Mouse (Mus musculus) CH12.LX (cell line): ENCODE results near the gene Gnpnat1. TPM values are rescaled to one million over a fixed set of nuclear protein-coding genes. Genes with fewer than 3 reads are reported as not detected.

Experiments used
- DNase-seq: peaks from one replicate; pipeline ENCODE4 v3.0.0-alpha.2; 2013; ENCODE audit errors: extremely low read depth
- H3K27ac ChIP-seq: 2 replicates; pipeline ENCODE4 v1.5.1; 2012; ENCODE audit warnings: low read depth, mild to moderate bottlenecking, control low read depth, moderate library complexity; ENCODE audit not compliant: insufficient read depth
- H3K27me3 ChIP-seq: replicated peaks from 2 replicates; pipeline ENCODE3; 2012; ENCODE audit warnings: inconsistent platforms
- H3K36me3 ChIP-seq, 2 experiments: replicated peaks in 1 of 2; 2 replicates each; pipeline versions ENCODE3 to v1.6.1; 2012; ENCODE audit warnings: inconsistent platforms in 1 of 2, low read length in 1 of 2, mild to moderate bottlenecking in 1 of 2, mixed read lengths in 1 of 2, moderate library complexity in 1 of 2; ENCODE audit not compliant: control insufficient read depth in 1 of 2, insufficient read depth in 1 of 2
- H3K4me1 ChIP-seq, 2 experiments: 2 replicates each; pipeline ENCODE4 v1.6.1; 2012; ENCODE audit warnings: inconsistent platforms in 1 of 2, moderate library complexity in 1 of 2; ENCODE audit not compliant: insufficient read depth in 2 of 2, control insufficient read depth in 1 of 2
- H3K4me2 ChIP-seq: 2 replicates; pipeline ENCODE4 v1.6.1; 2012; ENCODE audit warnings: low read depth, mild to moderate bottlenecking, control low read depth; ENCODE audit not compliant: poor library complexity, insufficient read depth, severe bottlenecking
- H3K4me3 ChIP-seq, 3 experiments: fragments of 150-350 bp in 1 of 3; sonication (generic) in 1 of 3; replicated peaks in 1 of 3; 2 replicates each; pipeline versions ENCODE3 to v1.5.1; 2011 to 2012; ENCODE audit warnings: low read depth in 2 of 3, low read length in 2 of 3, mild to moderate bottlenecking in 2 of 3, moderate library complexity in 2 of 3, control low read depth in 1 of 3, improper control_type of control experiment in 1 of 3, inconsistent platforms in 1 of 3, mixed read lengths in 1 of 3; ENCODE audit not compliant: poor library complexity in 1 of 3
- H3K79me2 ChIP-seq: replicated peaks from 2 replicates; pipeline ENCODE4 v1.6.1; 2012; ENCODE audit warnings: mild to moderate bottlenecking, moderate library complexity; ENCODE audit not compliant: control insufficient read depth, poor library complexity, insufficient read depth, severe bottlenecking; ENCODE audit errors: extremely low read depth
- H3K9ac ChIP-seq: 2 replicates; pipeline ENCODE4 v1.6.1; 2012; ENCODE audit warnings: low read depth, mild to moderate bottlenecking, control low read depth, moderate library complexity; ENCODE audit not compliant: insufficient read depth
- H3K9me3 ChIP-seq: replicated peaks from 2 replicates; pipeline ENCODE3; 2012; ENCODE audit warnings: low read length, inconsistent platforms, mixed read lengths
- CHD2 ChIP-seq: IDR thresholded peaks from 2 replicates; pipeline ENCODE4 v1.6.1; 2011; ENCODE audit warnings: low read length, improper control_type of control experiment
- CTCF ChIP-seq, 2 experiments: IDR thresholded peaks in 1 of 2; conservative IDR thresholded peaks in 1 of 2; 2 replicates each; pipeline ENCODE4 v1.5.1; 2011 to 2012; ENCODE audit warnings: low read depth in 2 of 2, low read length in 2 of 2, improper control_type of control experiment in 1 of 2, inconsistent platforms in 1 of 2, mild to moderate bottlenecking in 1 of 2, moderate library complexity in 1 of 2
- ELF1 ChIP-seq: IDR thresholded peaks from 2 replicates; pipeline ENCODE4 v1.6.1; 2014; ENCODE audit warnings: low read depth, mild to moderate bottlenecking, inconsistent platforms, low read length, improper control_type of control experiment
- MAFK ChIP-seq: IDR thresholded peaks from 2 replicates; pipeline ENCODE4 v1.6.1; 2011; ENCODE audit warnings: low read length, improper control_type of control experiment; ENCODE audit not compliant: insufficient replicate concordance
- MAX ChIP-seq: IDR thresholded peaks from 2 replicates; pipeline ENCODE4 v1.6.1; 2011; ENCODE audit warnings: low read length, improper control_type of control experiment
- MXI1 ChIP-seq: IDR thresholded peaks from 2 replicates; pipeline ENCODE4 v1.6.1; 2011; ENCODE audit warnings: mild to moderate bottlenecking, low read depth, low read length, improper control_type of control experiment
- RAD21 ChIP-seq: IDR thresholded peaks from 2 replicates; pipeline ENCODE4 v1.6.1; 2011; ENCODE audit warnings: low read depth, mild to moderate bottlenecking, low read length, improper control_type of control experiment, moderate library complexity
- TCF12 ChIP-seq: IDR thresholded peaks from 2 replicates; pipeline ENCODE4 v1.6.1; 2014; ENCODE audit warnings: low read depth, mild to moderate bottlenecking, inconsistent platforms, low read length, improper control_type of control experiment
- USF2 ChIP-seq: conservative IDR thresholded peaks from 2 replicates; pipeline ENCODE4 v1.6.1; 2011; ENCODE audit warnings: low read depth, low read length, improper control_type of control experiment
- ZMIZ1 ChIP-seq: IDR thresholded peaks from 2 replicates; pipeline ENCODE4 v1.6.1; 2012; ENCODE audit warnings: low read depth, mild to moderate bottlenecking, inconsistent platforms, low read length, improper control_type of control experiment
- dilution Hi-C: fragments of 300-500 bp; cut with MboI; formaldehyde crosslinking; loops from 2 replicates; pipeline ENCODE4 v1.14.3; 2020; ENCODE audit warnings: low sequenced_read_pairs; ENCODE audit not compliant: extremely low pct_unique_long_range_greater_than_20kb, extremely low pct_ligation_motif_present
- in situ Hi-C: fragments of 300-500 bp; cut with MboI; formaldehyde crosslinking; loops from 3 replicates; pipeline ENCODE4 v1.14.3; 2019; ENCODE audit warnings: low sequenced_read_pairs, low pct_ligation_motif_present, low pct_unique_long_range_greater_than_20kb, mixed read lengths
- polyA plus RNA-seq: library from polyadenylated mRNA; unstranded; fragments of >175 nt; gene quantifications from 2 replicates; pipeline ENCODE4 v1.2.1, GENCODE M21; 2012; ENCODE audit warnings: low read depth; ENCODE audit not compliant: insufficient read length
- total RNA-seq, 2 experiments: library from RNA; depleted of rRNA; stranded (reverse); fragments of 300-350 nt in 1 of 2; fragments of >200 nt in 1 of 2; gene quantifications; 2 replicates each; pipeline ENCODE4 v1.2.3; 2012 to 2014

Gene Gnpnat1
- total and polyA plus RNA-seq, 3 experiments, result 28.6 to 82.9 (median 42.8) TPM

DNA sequence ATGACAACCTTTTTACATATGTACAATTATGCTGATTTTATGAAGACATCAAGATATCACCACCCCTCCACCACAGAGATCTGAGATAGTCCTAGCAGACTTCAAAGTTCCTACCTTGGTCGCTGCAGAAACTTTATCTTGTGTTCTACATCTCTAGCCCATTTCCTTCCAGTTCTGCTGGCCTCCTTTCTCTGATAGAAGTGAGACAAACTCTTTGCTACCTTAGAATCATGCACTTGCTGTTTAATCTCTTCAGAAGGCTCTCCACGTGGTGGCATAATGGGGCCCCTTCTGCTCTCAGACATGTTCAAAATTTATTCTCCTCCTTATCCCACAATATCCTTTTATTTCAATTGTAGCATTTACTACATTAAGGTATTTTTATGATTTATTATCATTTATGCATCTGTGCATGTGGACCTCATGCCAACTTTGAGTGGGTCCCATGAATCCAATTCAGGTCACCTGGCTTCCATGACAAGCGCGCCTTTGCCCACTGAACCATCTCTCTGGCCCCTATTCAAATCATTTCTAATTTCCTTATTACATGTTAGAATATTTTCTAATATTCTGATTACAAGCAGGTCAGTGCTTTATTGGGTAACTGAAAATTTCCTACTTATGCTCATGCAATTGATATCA lies 76.5 kb downstream of the Gnpnat1 start:
- no peaks in the 10 kb centered on the region for H3K27me3 ChIP-seq
- DNase-seq, result no peak
- no peak overlapping the region for H3K27ac ChIP-seq
- dilution Hi-C loops, result no loop called here
- H3K36me3 ChIP-seq, result peaks cover 17 to 20% of the 10 kb centered on the region in 2 experiments
- no peak for TF ChIP-seq MAX
- no peak for TF ChIP-seq ELF1
- TF ChIP-seq MXI1, result no peak
- no peak for TF ChIP-seq RAD21
- TF ChIP-seq CTCF (conservative IDR thresholded peaks at IDR 0.05 in 1 of 2, IDR thresholded peaks at IDR 0.05 in 1 of 2; ENCODE audit: low read depth in 2 of 2, low read length in 2 of 2), result no peak
- no peak for TF ChIP-seq USF2
- TF ChIP-seq MAFK, result no peak
- TF ChIP-seq TCF12, result no peak
- TF ChIP-seq CHD2, result no peak
- no peak for TF ChIP-seq ZMIZ1
- TF ChIP-seq, all 38 proteins: peak for 0
- Histone ChIP-seq H3K4me3 (no peak overlapping the region), H3K79me2 (peaks cover 30% of the 10 kb centered on the region), H3K9ac (no peak overlapping the region), H3K9me3 (no peaks in the 10 kb centered on the region), H3K4me2 (no peak overlapping the region), H3K4me1 (peaks cover 4 to 34% of the 10 kb centered on the region in 2 experiments; a peak in 3 of 4 replicates)
- in situ Hi-C loops, result no loop called here

Other genes with a start within 250 kb of the Gnpnat1 start
- gene Gpr137c, start 185.2 kb downstream of the Gnpnat1 start, total RNA-seq (2012; rRNA removed), result 0.13 and 0.55 TPM in 2 replicates
- 0.12 TPM in 1 of 2 replicates, not detected in the other for gene Gpr137c, start 185.2 kb downstream of the Gnpnat1 start, total RNA-seq (2014; rRNA removed)
- gene Gpr137c, start 185.2 kb downstream of the Gnpnat1 start, polyA plus RNA-seq, result 0.07 and 0.19 TPM in 2 replicates
- gene Txndc16, start 184.6 kb downstream of the Gnpnat1 start, total RNA-seq (2012; rRNA removed), result 11.4 and 15.2 TPM in 2 replicates
- gene Txndc16, start 184.6 kb downstream of the Gnpnat1 start, total RNA-seq (2014; rRNA removed), result 8.0 and 8.7 TPM in 2 replicates
- gene Txndc16, start 184.6 kb downstream of the Gnpnat1 start, polyA plus RNA-seq, result 7.8 and 8.8 TPM in 2 replicates
- 78.9 and 155 TPM in 2 replicates for gene Ero1l, start 86.1 kb downstream of the Gnpnat1 start, total RNA-seq (2012; rRNA removed)
- gene Ero1l, start 86.1 kb downstream of the Gnpnat1 start, total RNA-seq (2014; rRNA removed), result 227 and 291 TPM in 2 replicates
- gene Ero1l, start 86.1 kb downstream of the Gnpnat1 start, polyA plus RNA-seq, result 91.4 and 93.5 TPM in 2 replicates
- gene Psmc6, start 75.1 kb downstream of the Gnpnat1 start, total RNA-seq (2012; rRNA removed), result 90.3 and 121 TPM in 2 replicates
- gene Psmc6, start 75.1 kb downstream of the Gnpnat1 start, total RNA-seq (2014; rRNA removed), result 288 and 342 TPM in 2 replicates
- 193 and 201 TPM in 2 replicates for gene Psmc6, start 75.1 kb downstream of the Gnpnat1 start, polyA plus RNA-seq
- 15.7 and 18.4 TPM in 2 replicates for gene Styx, start 53.8 kb downstream of the Gnpnat1 start, total RNA-seq (2012; rRNA removed)
- 41.2 and 49.2 TPM in 2 replicates for gene Styx, start 53.8 kb downstream of the Gnpnat1 start, total RNA-seq (2014; rRNA removed)
- gene Styx, start 53.8 kb downstream of the Gnpnat1 start, polyA plus RNA-seq, result 20.4 and 21.8 TPM in 2 replicates
- not detected in 2 replicates for gene Fermt2, start 125.2 kb upstream of the Gnpnat1 start, total RNA-seq (2012; rRNA removed)
- gene Fermt2, start 125.2 kb upstream of the Gnpnat1 start, total RNA-seq (2014; rRNA removed), result not detected in 2 replicates
- gene Fermt2, start 125.2 kb upstream of the Gnpnat1 start, polyA plus RNA-seq, result 0.25 and 0.41 TPM in 2 replicates